ENCODE assay signal across 8 mouse cellular contexts in the genomic region with DNA sequence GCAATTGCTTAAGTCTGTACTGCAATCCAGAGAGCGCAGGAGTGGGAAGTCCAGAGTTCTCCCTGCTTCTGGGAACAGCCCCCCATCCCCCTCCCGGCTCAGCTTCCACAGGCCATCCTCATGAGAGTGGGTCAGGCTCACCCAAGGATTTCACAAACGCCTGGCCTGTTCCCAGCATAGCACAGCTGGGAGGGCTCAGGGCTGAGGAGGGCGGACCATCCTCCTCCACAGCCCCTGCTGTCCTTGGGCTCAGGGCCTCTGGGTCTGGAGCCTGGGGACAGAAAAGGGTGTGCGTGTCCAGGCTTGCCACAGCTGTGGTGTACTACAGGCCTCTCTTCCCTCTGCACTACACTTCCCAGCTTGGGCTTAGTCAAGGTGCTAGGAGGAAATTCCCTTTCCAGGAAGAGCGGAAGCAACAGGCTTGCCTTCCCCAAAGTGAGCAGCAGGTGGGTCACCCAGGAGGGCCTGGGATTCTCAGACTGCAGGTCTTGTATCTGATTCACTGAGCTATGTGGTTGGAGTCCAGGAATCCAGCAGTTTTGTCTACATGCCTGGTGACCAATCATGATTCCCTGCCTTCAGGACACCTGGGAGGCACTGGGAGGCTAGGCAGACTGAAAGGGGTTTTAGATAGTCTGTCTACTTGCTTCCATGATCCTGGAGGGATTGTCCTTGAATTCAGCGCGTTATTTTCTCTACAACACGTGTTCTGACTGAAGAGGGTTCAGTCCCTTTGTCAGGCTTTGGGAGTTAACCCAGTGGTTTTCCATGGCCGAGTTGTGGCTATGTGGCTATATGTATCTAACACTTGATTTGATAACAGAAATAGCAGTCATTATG. TPM values are rescaled to one million over a fixed set of nuclear protein-coding genes. Genes with fewer than 3 reads are reported as not detected.
DNase-seq lines count a peak whose midpoint lies in the region; ATAC-seq and TF ChIP-seq lines count a peak whose summit lies in the region.

No protein-coding gene starts in this region.

- H3K27me3 ChIP-seq in heart, embryonic 11.5 days (ENCODE audit: control insufficient read depth, insufficient read depth, low read length) = peaks cover 17% of the 10 kb centered on the region
- peaks cover 7% of the 10 kb centered on the region; the same call in 1 of the 2 replicates for H3K27me3 ChIP-seq in kidney, embryonic 14.5 days (ENCODE audit: control insufficient read depth, insufficient read depth, low read length)
- no peaks in the 10 kb centered on the region for H3K27me3 ChIP-seq in lung, postnatal 0 days (replicated peaks; ENCODE audit: insufficient read depth, low read length)

- ATAC-seq in heart, embryonic 11.5 days (replicated peaks; ENCODE audit: insufficient number of reproducible peaks, low FRiP score, low TSS enrichment) = no peak
- peak; percentile 76 for ATAC-seq in kidney, embryonic 14.5 days (ENCODE audit: low FRiP score, low TSS enrichment)
- ATAC-seq in lung, postnatal 0 days = peak; percentile 73

- WGBS in heart, embryonic 11.5 days (ENCODE audit: insufficient replicate concordance) = 33% methylated on average over 10 of the region's 10 CpGs
- WGBS in kidney, embryonic 14.5 days = 24% methylated on average over 10 of the region's 10 CpGs
- 27% methylated on average over 10 of the region's 10 CpGs for WGBS in lung, postnatal 0 days

- H3K9me3 ChIP-seq in heart, embryonic 11.5 days (replicated peaks; ENCODE audit: control insufficient read depth, low read length) = no peaks in the 10 kb centered on the region
- H3K9me3 ChIP-seq in kidney, embryonic 14.5 days (ENCODE audit: control insufficient read depth, low read length) = no peaks in the 10 kb centered on the region
- no peaks in the 10 kb centered on the region for H3K9me3 ChIP-seq in lung, postnatal 0 days (ENCODE audit: low read length)

- peak overlapping the region; percentile 36 for H3K9ac ChIP-seq in heart, embryonic 11.5 days (ENCODE audit: low read depth, low read length)
- peak overlapping the region; percentile 25; the same call in 1 of the 2 replicates for H3K9ac ChIP-seq in kidney, embryonic 14.5 days (ENCODE audit: low read depth, low read length)
- H3K9ac ChIP-seq in lung, postnatal 0 days (replicated peaks; ENCODE audit: low read depth) = 0 out of 2 replicates have a peak overlapping the region, but pooled peaks have one; percentile 9

- H3K27ac ChIP-seq in brown adipose tissue, adult 24 weeks (replicated peaks; ENCODE audit: low read depth, low read length) = peak overlapping the region; percentile 74
- peak overlapping the region; percentile 91 for H3K27ac ChIP-seq in heart, embryonic 11.5 days (ENCODE audit: low read depth, low read length)
- H3K27ac ChIP-seq in kidney, embryonic 14.5 days (ENCODE audit: low read depth, low read length) = peak overlapping the region; percentile 97
- peak overlapping the region; percentile 90 for H3K27ac ChIP-seq in lung, postnatal 0 days (ENCODE audit: low read length)

- peak overlapping the region; percentile 0; the same call in 1 of the 2 replicates for H3K4me2 ChIP-seq in heart, embryonic 11.5 days
- peak overlapping the region; percentile 56 for H3K4me2 ChIP-seq in kidney, embryonic 14.5 days (replicated peaks; ENCODE audit: low read depth, low read length)
- H3K4me2 ChIP-seq in lung, postnatal 0 days (replicated peaks; ENCODE audit: low read depth, low read length) = peak overlapping the region; percentile 72; the same call in 1 of the 2 replicates

- no peaks in the 10 kb centered on the region for H3K36me3 ChIP-seq in heart, embryonic 11.5 days (ENCODE audit: control insufficient read depth, insufficient read depth, low read length)
- H3K36me3 ChIP-seq in kidney, embryonic 14.5 days (ENCODE audit: control insufficient read depth, insufficient read depth, low read length) = peaks cover 13% of the 10 kb centered on the region
- H3K36me3 ChIP-seq in lung, postnatal 0 days (ENCODE audit: insufficient read depth, low read length) = no peaks in the 10 kb centered on the region

- 0 out of 2 replicates have a peak, but pooled peaks have one; percentile 3 for TF ChIP-seq CTCF in lung, postnatal 0 days (IDR thresholded peaks at IDR 0.05)

- no peak overlapping the region for H3K4me3 ChIP-seq in brown adipose tissue, adult 24 weeks (ENCODE audit: insufficient read depth, low read depth, low read length)
- no peak overlapping the region for H3K4me3 ChIP-seq in heart, embryonic 11.5 days (ENCODE audit: low read depth, low read length)
- no peak overlapping the region for H3K4me3 ChIP-seq in kidney, embryonic 14.5 days (ENCODE audit: low read length)
- H3K4me3 ChIP-seq in lung, postnatal 0 days (ENCODE audit: low read depth, low read length) = no peak overlapping the region

- peak; percentile 97 for DNase-seq in NIH3T3 (ENCODE audit: low read depth)
- peak; percentile 96 for DNase-seq in lung, postnatal 0 days (ENCODE audit: low spot score)
- DNase-seq in skeletal muscle tissue, adult 2 months (ENCODE audit: low read depth, low spot score) = peak; percentile 90
- no peak for DNase-seq in layer of hippocampus, postnatal 25 days (ENCODE audit: extremely low spot score in 1 of 2, low spot score in 1 of 2)
- DNase-seq in spleen, adult 12 weeks (ENCODE audit: low spot score) = no peak

- TF ChIP-seq EP300 in lung, postnatal 0 days (IDR thresholded peaks at IDR 0.05) = peak; percentile 77

- H3K4me1 ChIP-seq in brown adipose tissue, adult 24 weeks (ENCODE audit: control insufficient read depth, insufficient read depth, insufficient read length, low read length) = peaks cover 42% of the 10 kb centered on the region
- H3K4me1 ChIP-seq in heart, embryonic 11.5 days (ENCODE audit: control insufficient read depth, insufficient read depth, low read length) = peaks cover 61% of the 10 kb centered on the region
- peaks cover 76% of the 10 kb centered on the region for H3K4me1 ChIP-seq in kidney, embryonic 14.5 days (ENCODE audit: control insufficient read depth, insufficient read depth, low read length)
- peaks cover 54% of the 10 kb centered on the region; the same call in 1 of the 2 replicates for H3K4me1 ChIP-seq in lung, postnatal 0 days (ENCODE audit: insufficient read depth, low read depth, low read length)

RNA-seq across cellular contexts. Expression of gene Socs3, which starts 7.4 kb away (rescaled TPM):
- polyA plus RNA-seq in brown adipose tissue, adult 24 weeks (2012; ENCODE audit: insufficient read depth, insufficient read length, missing spikeins) = 2.5 and 6.6 TPM in 2 replicates
- 3.6 and 4.5 TPM in 2 replicates for polyA plus RNA-seq in heart, embryonic 11.5 days (2014; fragmentation: Nextera tagmentation; extraction: Ambion mirVana)
- polyA plus RNA-seq in kidney, embryonic 14.5 days (2014; fragmentation: Nextera tagmentation; extraction: Ambion mirVana) = 6.7 and 9.6 TPM in 2 replicates
- 27.5 and 57.0 TPM in 2 replicates for polyA plus RNA-seq in lung, postnatal 0 days (2015; fragmentation: Nextera tagmentation; extraction: Ambion mirVana)
- total RNA-seq in layer of hippocampus, postnatal 25 days (2021) = 1 to 10 TPM; 1.3 to 1.8 TPM

RNA-seq across cellular contexts. Expression of gene Pgs1, which starts 23.6 kb away (rescaled TPM):
- polyA plus RNA-seq in brown adipose tissue, adult 24 weeks (2012; ENCODE audit: insufficient read depth, insufficient read length, missing spikeins) = 13.1 and 15.3 TPM in 2 replicates
- 26.5 and 27.4 TPM in 2 replicates for polyA plus RNA-seq in heart, embryonic 11.5 days (2014; fragmentation: Nextera tagmentation; extraction: Ambion mirVana)
- 30.0 and 37.5 TPM in 2 replicates for polyA plus RNA-seq in kidney, embryonic 14.5 days (2014; fragmentation: Nextera tagmentation; extraction: Ambion mirVana)
- polyA plus RNA-seq in lung, postnatal 0 days (2015; fragmentation: Nextera tagmentation; extraction: Ambion mirVana) = 88.6 and 89.5 TPM in 2 replicates
- total RNA-seq in layer of hippocampus, postnatal 25 days (2021) = 10 to 100 TPM; 74.2 to 75.9 TPM

Comparison
In these comparisons a context has a peak if more than half of its experiments do, and no peak if none do; other contexts are left out.
1. DNase-seq: peak in NIH3T3 (single experiment), lung, postnatal 0 days (single experiment) and skeletal muscle tissue, adult 2 months (single experiment); none in layer of hippocampus, postnatal 25 days (0 of 2) and spleen, adult 12 weeks (single experiment).
2. H3K4me2 ChIP-seq: peak in every context shown above with its lines; median percentile 72 in lung, postnatal 0 days; 56 in kidney, embryonic 14.5 days; 0 in heart, embryonic 11.5 days.
3. Peak in every context shown above with its lines, with median percentiles within 50 percentile points of each other: H3K27ac ChIP-seq and H3K9ac ChIP-seq.